Mouse (Mus musculus) gastrocnemius, postnatal 10 days (tissue): Measurements from ENCODE around the gene Ffar2. TPM values are rescaled to one million over a fixed set of nuclear protein-coding genes. Genes with fewer than 3 reads are reported as not detected.

Source experiments
- DNase-seq: peaks from one replicate; pipeline ENCODE4 v3.0.0; 2021; ENCODE audit warnings: mixed read lengths
- total RNA-seq, 2 experiments: library from RNA; stranded (reverse); gene quantifications; 2 replicates each; pipeline ENCODE4 v1.2.3; 2021

The Ffar2 gene
- total RNA-seq, 2 experiments from 2014 or later: 0.56 to 1.2 TPM

DNA sequence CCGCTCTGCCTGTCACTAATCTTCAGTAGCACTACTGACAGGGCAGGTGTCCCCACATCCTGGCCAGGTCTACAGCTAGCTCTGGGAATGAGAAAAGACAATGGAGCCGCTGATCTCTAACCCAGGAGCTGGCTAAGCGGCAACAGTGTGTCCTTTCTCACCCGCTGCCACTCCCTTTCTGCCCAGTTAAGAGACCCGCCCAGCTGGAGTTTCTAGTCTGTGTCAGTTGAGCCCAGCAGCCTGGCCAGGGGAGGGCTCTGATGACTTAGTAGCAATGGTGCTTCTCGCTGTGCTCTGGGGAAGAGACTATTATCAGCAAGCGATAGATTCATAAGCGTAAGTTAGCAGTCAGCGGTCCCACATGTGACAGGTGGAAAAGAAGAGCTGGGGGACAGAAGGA is 54.3 kb downstream of the Ffar2 start:
- DNase-seq: no peak

Other genes with a start within 250 kb of the Ffar2 start
- gene Kmt2b, start 235.0 kb downstream of the Ffar2 start, total RNA-seq: 10 to 100 TPM; 21.4 to 26.8 TPM
- gene Zbtb32, start 224.9 kb downstream of the Ffar2 start, total RNA-seq: not detected
- under 1 TPM; 0.16 to 0.29 TPM for gene Upk1a, start 210.9 kb downstream of the Ffar2 start, total RNA-seq
- gene Cox6b1, start 197.6 kb downstream of the Ffar2 start, total RNA-seq: 1,000 to 10,000 TPM; 1,178 to 1,379 TPM
- not detected for gene Etv2, start 187.9 kb downstream of the Ffar2 start, total RNA-seq
- gene Rbm42, start 173.5 kb downstream of the Ffar2 start, total RNA-seq: 10 to 100 TPM; 42.4 to 44.4 TPM
- 1 to 10 TPM; 3.7 to 5.7 TPM for gene Haus5, start 158.8 kb downstream of the Ffar2 start, total RNA-seq
- 1 to 10 TPM; 1.3 to 1.5 TPM for gene Pmis2, start 152.2 kb downstream of the Ffar2 start, total RNA-seq
- gene 2200002J24Rik, start 124.8 kb downstream of the Ffar2 start, total RNA-seq: not detected
- gene Atp4a, start 111.6 kb downstream of the Ffar2 start, total RNA-seq: not detected
- gene Tmem147, start 94.2 kb downstream of the Ffar2 start, total RNA-seq: 100 to 1,000 TPM; 166 to 178 TPM
- gene Gapdhs, start 80.1 kb downstream of the Ffar2 start, total RNA-seq: not detected
- gene Sbsn, start 72.3 kb downstream of the Ffar2 start, total RNA-seq: 1 to 10 TPM; 3.5 to 5.8 TPM
- gene Dmkn, start 60.0 kb downstream of the Ffar2 start, total RNA-seq: under 1 TPM in 1 of 2 experiments, not detected in 1; 0.33 TPM
- 1 to 10 TPM; 3.4 to 6.0 TPM for gene Krtdap, start 35.9 kb downstream of the Ffar2 start, total RNA-seq
- not detected for gene Ffar3, start 32.4 kb upstream of the Ffar2 start, total RNA-seq
- gene Ffar1, start 37.8 kb upstream of the Ffar2 start, total RNA-seq: not detected
- gene Cd22, start 56.6 kb upstream of the Ffar2 start, total RNA-seq: 1 to 10 TPM in 1 of 2 experiments, not detected in 1; 2.3 TPM
- gene Mag, start 91.1 kb upstream of the Ffar2 start, total RNA-seq: 10 to 100 TPM in 1 of 2 experiments, 1 to 10 TPM in 1; 8.4 to 10.4 TPM
- gene Hamp2, start 100.9 kb upstream of the Ffar2 start, total RNA-seq: not detected
- gene Hamp, start 120.3 kb upstream of the Ffar2 start, total RNA-seq: not detected
- gene Usf2, start 133.0 kb upstream of the Ffar2 start, total RNA-seq: 10 to 100 TPM; 76.7 to 78.9 TPM
- gene Lsr, start 149.7 kb upstream of the Ffar2 start, total RNA-seq: under 1 TPM; 0.49 to 0.72 TPM
- under 1 TPM in 1 of 2 experiments, not detected in 1; 0.18 TPM for gene Fam187b, start 150.0 kb upstream of the Ffar2 start, total RNA-seq
- gene Fxyd5, start 218.7 kb upstream of the Ffar2 start, total RNA-seq: 10 to 100 TPM; 10.1 to 21.5 TPM
- 1 to 10 TPM; 2.4 to 2.6 TPM for gene Fxyd7, start 227.7 kb upstream of the Ffar2 start, total RNA-seq
- gene Fxyd1, start 233.4 kb upstream of the Ffar2 start, total RNA-seq: 1,000 to 10,000 TPM; 1,112 to 1,150 TPM
- gene Lgi4, start 235.6 kb upstream of the Ffar2 start, total RNA-seq: 1 to 10 TPM; 8.4 to 9.9 TPM